Mouse (Mus musculus): Measurements from ENCODE around the gene Lpp.

Gene Lpp

DNA sequence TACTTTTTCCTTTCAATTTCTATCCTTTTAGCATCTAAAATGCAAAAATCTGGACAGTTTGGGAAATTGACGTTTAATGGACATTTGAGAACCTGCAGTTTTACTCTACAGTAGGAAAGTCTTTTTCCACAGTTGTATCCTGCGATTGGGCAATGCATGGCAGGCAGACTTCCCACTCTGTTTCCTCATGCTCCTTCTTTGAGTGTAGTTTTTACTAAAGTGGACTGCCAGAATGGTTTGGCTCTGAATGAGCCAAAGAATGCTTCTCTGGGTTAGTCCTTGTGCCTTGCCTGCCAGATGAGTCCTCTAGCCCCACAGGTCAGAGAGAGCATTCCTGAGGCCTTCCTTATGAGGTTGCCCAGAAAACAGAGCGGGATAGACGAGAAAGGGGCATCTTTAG lies 166.5 kb downstream of the Lpp start:
- DNase-seq (ENCODE audit: low read depth): no peak

DNA sequence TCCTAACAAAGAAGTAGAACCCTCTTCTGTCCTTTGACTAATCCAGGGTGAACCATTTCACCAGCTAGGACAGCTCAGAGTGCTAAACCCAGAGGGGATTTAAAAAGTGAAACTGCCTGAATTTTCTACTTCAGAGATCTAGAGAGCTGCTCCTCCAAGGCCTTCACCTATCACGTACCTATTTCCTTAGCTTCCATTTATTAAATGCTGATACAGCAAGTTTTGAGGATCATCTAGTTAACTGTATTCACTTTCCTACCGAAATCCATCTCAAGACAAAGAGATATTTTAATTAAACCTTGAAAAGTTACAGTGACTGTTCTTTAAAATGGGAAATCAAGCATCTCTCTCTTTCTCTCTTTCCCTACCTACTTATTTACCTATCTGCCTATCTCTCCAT lies 167.7 kb downstream of the Lpp start:
- DNase-seq (ENCODE audit: low read depth): no peak

DNA sequence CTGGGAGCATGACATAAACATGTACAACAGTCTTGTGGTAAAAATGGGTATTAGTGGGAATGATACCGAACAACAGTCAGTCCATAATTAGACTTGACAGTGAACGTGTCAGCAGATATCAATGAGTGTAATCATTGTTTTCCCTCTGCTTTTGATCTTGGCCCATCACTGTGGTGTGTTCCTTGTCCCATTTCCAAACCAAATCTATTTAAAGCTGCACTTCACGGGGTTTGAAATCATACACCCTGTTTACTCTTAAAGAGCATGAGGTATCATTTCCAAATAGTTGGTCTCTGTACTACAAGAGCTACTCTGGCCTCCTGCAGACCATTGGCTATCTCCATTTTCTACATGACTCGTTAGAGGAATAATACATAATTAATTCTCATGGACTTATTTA lies 168.3 kb downstream of the Lpp start:
- DNase-seq (ENCODE audit: low read depth): no peak

DNA sequence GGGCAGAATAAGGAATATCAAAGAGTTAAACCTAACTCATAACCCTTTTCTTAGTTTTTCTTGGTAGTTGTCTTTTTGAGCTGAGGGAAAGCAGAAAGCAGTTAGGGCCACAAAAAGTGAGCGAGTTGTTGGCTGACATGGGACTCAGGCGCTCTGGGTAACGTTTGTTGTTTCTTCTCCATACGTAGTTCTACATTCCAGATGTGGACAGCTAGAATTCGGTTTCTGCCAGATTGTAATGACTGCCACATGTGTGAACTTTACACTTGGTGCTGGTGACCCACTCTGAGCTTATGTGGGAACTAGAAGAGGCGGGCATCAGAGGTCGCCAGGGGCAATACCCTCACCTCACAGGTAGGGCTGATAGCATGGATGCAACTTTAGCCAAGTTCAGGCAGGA lies 172.0 kb downstream of the Lpp start:
- no peak for DNase-seq (ENCODE audit: low read depth)

DNA sequence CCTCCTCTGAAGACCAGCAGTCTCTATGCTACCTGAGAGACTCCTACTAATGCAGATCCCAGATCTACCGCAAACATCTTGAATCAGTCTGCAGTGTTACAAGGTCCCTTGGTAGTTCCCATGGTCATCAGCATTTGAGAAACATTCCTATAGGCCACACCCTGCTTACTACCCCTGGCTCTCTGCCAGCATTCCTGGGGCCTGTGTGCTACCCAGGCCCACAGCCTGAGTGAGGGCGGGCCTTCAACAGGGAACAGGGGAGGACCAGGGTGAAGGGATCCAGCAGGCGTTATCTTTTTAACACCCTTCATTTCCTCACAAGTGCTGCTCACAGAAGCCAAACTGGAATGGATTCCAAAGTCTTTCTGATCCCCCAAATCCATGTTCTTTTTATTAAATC lies 173.0 kb downstream of the Lpp start:
- DNase-seq (ENCODE audit: low read depth): no peak

DNA sequence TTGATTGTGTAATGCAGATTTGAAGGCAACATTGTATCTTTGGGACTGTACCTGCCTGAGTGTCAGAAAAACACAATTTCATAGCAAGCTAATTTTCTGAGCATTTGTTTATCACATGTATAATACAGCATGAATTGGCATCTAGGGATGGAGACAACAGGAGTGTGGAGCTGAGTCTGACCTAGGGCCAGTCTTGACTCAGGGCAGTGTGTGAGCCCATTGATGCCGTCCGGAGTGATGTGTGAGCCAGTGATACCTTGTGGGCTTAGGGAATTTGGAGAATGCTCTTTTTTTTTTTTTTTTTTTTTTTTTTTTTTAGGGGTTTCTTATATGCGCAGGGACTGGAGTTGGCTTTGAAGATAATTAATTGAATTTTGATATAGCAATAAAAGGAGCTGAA lies 174.3 kb downstream of the Lpp start:
- no peak for DNase-seq (ENCODE audit: low read depth)

DNA sequence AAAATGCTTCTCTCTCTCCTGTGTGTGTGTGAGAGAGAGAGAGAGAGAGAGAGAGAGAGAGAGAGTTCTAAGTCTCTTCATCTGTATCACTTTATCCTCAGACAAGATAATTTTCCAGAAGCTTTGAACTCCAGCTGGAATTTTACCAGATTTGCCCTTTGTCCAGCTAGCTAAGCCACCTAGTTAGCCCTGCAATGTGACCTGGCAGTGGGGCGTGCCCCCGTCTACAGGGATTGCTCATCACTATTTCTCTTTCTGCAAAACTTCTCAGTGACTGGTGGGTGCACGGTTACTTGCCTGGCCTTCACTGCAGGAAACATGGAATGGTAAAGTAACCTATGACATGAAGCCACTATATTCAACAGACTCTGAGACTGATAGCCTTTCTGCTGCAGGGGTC lies 174.8 kb downstream of the Lpp start:
- DNase-seq (ENCODE audit: low read depth): no peak

DNA sequence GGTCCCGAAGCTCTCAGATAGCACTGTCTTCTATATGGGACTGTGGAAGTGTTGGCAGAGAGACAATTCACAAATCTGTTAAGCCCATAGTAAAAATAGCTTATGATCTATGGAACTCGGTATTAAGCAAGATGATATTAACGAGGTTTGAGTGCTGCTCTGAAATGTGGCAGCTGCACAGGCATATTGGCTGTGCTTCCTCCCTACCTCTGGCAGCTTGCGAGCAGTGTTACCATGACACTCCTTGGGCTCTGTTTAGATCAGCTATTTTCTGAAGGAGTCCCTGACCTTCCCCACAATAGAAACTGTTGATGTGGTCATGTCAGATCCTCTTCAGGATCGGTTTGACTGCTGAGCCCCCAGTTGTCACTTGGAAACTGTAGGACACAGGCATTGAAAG lies 176.4 kb downstream of the Lpp start:
- DNase-seq (ENCODE audit: low read depth): no peak

DNA sequence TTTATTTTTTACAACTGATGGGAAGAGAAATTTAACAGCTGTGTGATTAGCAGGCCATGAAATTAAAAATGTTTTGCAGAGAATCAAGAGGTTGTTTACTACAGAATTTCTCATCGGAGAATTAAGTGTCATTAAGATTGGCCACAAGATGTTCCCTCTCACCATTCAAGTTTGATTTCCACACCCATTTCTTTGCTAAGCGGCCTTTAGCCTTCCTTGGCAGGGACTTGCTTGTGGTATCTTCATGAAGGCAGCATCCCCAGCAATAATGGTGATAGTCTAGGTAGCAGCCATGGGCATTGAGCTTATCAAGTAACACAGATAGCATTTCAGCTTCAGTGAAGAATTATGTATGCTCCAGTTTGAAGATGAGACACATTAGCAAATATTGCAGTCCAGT lies 183.7 kb downstream of the Lpp start:
- no peak for DNase-seq (ENCODE audit: low read depth)

DNA sequence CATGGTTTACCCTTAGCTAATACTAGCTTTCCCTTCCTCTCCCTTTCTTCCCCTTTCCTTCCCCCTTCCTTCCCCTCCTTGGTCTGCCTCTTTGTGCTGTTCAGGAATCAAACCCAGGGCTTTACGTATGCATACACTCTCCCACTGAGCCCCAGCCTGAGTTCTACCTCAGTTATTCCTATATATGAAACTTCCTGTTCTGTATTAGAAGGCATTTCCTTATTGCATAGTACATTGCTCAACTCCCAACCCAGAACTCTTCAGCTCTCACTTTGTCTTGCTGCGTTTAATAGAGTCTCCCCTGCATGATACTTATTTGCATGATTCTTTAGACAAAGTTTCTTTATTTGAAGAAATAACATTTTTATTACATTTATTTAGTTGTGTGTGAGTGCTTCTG lies 184.5 kb downstream of the Lpp start:
- no peak for DNase-seq (ENCODE audit: low read depth)

DNA sequence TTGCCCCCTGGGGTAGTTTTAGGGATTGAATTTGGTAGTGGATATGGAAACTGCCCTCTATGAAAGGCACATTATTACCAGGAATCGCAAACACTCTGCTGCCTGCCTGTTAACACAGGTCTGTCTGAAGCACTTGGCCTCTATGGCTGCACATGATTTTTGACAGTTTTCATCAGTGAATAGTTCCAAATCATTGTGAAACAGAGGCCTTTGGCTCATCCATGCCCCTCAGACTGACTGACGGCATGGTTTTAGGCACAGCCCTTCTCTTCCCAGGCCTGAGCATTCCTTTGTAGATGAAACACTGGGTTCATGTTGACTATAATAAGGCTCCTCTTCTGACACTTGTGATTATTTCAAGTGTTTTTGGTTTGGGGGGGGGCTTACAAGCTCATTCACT lies 189.5 kb downstream of the Lpp start:
- no peak for DNase-seq (ENCODE audit: low read depth)

DNA sequence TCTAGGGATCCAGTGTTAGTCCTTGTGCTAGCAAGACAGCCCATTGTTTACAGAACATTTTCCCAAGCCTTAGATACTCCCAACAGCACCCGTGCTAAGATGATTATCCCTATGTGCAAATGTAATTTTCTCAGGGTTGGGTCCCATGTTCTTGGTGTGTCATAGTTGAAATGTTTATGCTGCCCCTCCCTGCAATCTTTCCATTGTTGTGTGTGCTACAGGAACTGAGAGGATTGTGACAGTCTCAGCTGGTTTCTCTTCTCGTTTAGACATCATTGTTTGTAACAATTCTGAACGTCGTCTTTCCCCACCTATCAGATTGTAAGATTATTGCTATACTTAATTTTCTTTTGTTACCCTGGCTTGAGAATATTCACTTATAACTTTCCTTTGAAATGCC lies 200.2 kb downstream of the Lpp start:
- no peak for DNase-seq (ENCODE audit: low read depth)

DNA sequence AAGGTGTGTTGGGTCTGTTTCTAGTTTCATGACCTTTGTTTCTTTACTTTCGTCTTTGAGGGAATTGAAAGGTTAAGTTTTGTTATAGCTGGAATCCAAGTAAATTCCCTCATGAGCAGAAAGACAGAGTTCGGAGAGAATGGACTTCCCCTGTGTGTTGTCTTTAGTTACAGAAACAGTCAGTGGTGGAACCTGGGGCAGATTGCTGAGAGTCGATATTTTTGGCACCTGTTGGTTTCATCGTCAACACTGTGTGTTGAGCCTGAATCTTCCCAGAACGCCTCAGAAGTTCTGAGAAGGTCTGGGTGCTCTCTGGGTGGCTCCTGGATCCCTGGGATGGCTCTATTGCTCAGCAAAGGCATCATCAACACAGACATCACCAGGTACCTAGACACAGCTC lies 201.2 kb downstream of the Lpp start:
- no peak for DNase-seq (ENCODE audit: low read depth)

DNA sequence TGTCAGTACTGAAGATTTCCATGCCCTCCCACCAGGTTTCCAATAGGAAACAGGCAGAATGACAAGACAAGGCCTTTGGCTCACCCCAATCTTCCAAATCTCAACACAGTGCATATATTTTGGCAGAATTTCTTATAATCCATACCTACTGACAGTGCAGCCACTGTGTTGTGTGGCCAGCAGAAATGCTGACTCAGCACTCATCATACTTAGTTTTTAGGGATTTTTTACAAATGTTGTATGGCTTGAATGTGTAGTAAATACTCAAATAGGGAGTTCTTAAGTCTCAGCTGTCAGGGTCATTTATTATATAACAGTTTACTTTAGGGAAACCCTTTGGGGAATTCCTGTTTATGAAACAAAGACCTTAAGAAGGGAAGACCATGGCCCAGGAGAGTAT lies 202.2 kb downstream of the Lpp start:
- DNase-seq (ENCODE audit: low read depth): no peak

DNA sequence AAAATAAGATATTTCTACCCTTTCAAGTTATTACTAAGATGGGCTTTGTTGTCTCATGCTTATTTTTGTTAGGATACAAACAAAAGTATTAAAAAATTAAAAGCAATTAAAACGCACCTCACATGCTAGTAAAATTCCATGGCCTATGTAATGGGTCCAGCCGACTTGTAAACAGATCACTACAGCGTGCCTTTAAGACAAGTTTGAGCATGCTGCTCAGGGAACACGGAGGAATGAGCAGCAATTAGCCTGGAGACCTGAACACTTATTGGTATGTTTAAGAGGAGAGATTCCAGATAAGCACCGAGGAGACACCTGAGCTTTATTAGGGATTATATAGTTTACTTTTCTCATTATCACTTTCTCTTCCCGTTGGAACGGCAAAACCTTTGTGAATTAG lies 205.3 kb downstream of the Lpp start:
- DNase-seq (ENCODE audit: low read depth): no peak

DNA sequence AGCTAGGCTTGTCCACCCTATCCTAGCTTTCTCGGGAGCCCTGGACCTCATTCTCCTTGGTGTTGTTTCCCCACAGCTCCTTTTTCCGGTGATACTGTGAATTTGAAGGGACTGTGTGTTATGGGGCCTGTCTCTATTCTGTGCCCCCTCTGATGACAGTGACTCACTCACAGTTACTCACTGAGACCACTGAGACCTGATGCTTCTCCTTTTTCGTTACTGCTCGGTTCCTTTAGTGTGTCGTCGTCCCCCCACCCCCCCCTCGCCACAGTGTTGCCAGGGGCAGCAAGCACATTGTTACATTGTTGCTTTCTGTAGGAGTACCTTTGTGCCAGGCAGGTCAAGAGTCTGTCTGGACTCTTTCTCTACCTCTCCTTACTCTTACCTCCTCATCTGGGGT lies 206.5 kb downstream of the Lpp start:
- no peak for DNase-seq (ENCODE audit: low read depth)

DNA sequence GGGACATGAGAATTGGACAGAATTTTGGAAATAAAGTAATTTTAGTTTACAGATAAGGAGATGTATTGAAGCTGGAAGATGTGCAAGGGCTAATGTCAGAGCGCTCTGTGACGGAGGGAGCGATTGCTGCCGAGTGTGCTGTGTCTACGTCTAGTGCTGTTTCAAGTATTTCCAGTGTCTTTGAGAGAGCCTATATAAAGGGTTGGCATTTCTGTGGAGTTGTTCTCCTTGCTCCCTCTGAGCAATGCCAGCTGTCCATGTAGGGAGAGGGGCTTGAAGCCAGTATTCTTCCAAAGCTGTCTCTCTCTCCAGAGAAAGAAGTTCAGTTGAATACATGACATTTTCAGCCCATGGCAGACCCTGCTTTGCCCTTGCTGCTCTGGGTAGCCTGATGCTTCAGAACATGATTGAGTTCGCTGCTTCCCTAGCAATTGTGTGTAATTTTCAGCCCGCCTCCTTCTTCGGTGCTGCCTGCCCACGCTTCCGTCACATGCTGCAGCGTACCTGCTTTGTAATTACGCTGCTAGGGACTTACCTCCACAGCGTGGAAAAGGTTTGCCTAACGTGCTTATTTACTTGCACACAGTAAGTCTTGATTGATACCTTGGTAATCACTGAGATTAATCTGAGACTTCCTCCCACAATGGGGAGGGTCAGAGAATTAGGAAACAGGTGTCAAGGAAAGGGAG lies 207.1 kb downstream of the Lpp start:
- peak; percentile 20 for DNase-seq (ENCODE audit: low read depth)

DNA sequence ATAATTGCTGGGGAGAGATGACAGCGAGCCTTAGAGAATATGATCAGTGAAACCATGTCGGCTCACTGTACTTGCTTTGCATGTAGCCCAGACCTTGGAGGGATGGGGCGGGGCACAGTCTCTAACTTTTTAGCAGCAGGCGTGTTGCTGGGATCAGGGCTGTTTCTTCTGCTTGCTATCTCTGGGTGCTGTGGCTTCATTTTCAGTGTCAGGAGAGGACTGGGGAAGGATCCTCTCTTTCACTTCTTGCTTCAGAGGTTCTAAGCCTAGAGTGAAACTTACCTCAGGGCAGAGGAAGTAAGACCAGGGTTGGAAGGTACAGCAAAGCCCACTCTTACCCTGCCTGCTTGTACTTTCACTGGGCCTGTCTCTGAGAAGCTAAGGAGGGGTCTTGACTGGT lies 210.0 kb downstream of the Lpp start:
- DNase-seq (ENCODE audit: low read depth): no peak

DNA sequence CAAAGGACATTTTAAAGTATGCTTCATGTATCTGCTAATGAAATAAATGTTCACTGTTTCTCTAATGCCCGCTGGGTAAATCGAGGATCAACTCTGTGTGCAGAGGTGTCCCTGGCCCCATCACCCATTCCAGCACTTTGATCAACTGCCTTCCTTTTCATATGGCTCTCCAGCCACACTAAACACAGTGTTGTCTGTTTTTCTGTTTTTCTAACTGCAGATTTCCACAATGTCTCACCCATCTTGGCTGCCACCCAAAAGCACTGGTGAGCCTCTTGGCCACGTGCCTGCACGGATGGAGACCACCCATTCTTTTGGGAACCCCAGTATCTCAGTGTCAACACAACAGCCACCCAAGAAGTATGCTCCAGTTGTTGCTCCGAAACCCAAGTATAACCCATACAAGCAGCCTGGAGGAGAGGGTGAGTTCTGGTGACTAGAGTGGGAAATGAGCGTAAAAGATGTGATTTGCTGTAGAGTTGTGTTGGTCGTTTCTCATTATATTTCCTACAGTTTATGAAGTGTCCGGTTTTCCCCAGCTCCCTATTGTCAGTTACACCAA lies 214.7 kb downstream of the Lpp start:
- no peak for DNase-seq (ENCODE audit: low read depth)

DNA sequence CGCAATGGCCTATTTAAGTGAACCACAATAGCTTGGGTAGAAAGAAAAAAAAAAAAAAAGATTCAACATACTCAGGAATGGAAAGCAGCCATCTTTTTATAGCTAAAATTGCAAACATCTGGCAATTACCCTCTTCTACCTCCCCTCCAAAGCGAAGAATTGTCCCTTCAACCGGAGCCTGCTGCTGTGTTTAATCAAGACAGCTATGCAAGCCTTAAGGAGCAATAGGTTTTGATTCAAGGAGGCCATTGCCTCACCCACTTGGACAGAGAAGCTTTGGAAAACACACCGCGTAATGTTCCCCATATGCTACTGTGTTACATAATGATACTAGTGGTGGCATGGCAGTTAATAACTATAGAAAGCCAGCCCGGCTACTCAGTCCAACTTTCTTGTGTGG lies 226.2 kb downstream of the Lpp start:
- DNase-seq (ENCODE audit: low read depth): no peak

DNA sequence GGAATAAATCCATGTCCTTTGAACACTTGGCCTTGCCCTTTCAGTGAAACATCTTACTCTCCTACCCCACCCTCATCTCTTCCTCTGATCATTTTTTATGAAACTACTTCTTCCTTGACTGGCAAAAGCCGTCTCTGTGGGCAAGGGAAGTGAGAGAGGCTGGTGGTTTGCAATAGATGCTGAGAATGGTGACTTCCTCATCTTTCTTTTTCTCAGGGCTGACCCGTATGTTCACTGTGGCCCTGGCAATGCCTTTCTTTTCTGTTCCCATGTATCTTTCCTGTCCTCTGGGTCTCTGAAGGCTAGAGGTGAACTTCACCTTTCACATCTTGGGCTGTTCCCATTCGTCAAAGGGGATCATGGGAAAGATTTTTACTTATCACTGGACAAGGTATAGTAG lies 226.7 kb downstream of the Lpp start:
- no peak for DNase-seq (ENCODE audit: low read depth)

DNA sequence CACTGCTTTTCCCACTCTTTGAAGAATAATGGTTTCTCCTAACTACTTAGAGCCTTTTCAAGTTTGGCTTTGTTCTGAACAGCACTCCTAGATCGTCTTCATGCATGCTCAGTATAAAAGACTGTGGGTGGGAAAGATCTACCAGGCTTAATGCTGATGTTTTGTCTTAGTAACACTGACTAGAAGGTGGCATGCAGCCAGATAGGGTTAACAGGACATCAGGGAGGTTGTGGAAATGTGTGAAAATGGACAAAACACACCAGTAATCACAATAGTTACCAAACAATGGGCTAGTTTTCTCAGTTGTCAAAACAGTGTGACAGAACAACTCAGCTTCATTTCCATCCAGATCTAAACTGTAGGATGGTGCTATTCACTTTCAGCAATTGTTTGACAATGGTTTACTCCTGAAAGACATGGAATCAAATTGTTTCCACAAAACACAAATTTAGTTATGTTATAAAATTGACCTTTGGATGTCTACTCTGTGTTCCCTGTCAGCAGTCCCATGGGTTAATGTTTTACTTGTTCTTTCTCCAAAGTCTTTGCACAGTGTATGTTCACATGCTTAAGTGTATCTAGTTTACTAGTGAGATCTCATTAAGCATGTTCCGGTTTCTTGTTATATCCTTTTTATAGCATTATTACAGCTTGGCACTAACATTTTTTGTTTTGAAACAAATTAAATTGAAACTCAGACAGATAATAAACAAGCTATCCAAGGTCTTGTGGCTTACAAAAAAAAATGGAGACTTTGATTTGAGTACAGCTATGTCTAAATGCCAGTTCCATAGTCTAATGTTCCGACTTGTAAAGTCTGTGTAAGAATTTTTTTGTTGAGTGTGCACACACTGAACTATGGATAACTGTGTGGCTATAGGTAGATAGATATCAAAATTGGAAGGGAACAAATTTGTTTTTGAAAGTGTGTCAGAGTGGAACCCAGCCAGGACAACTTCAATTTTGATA lies 229.2 kb downstream of the Lpp start:
- DNase-seq (ENCODE audit: low read depth): no peak

DNA sequence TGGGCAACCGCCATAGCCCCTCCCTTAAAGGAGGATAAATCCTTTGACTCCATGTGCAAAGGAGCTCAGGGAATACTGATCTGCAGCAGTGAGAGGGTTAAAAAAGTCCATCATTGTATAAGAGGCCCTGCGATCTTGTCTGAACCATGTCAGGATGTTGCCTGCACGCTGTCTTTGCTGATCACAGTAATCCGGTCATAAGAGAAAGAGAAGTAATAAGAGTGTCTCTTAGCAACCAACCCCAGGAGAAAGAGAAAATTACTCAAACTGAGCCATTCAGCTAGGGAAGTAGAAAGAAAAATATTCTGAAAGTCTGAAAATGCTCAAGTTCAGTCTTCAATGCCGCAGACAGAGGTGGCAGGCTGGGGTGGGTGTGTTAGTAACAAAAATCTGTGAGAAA lies 231.0 kb downstream of the Lpp start:
- peak; percentile 54 for DNase-seq (ENCODE audit: low read depth)

Data from naive thymus-derived CD4-positive, alpha-beta T cell, adult 2 months (primary cell).